Mouse (Mus musculus) adrenal gland, postnatal 14 days (tissue): ENCODE measurements around the gene Marveld2. TPM values are rescaled to one million over a fixed set of nuclear protein-coding genes. Genes with fewer than 3 reads are reported as not detected.

Experiments
- DNase-seq: peaks from one replicate; pipeline ENCODE4 v3.0.0; 2021; ENCODE audit warnings: mixed read lengths
- long read RNA-seq, 2 experiments: library from polyadenylated mRNA; stranded (forward); transcript quantifications; one replicate each; pipeline ENCODE4 v2.0.0; 2021
- total RNA-seq: library from RNA; stranded (reverse); gene quantifications from 2 replicates; pipeline ENCODE4 v1.2.3, GENCODE M21; 2021

Gene Marveld2
- total RNA-seq: 0.89 and 1.0 TPM in 2 replicates
- long read RNA-seq, experiment 1: 0 reads
- long read RNA-seq, experiment 2, partial matches to known transcripts: 0 of 1 reads
- long read RNA-seq, experiment 2, other reads (novel, unspliced or antisense): 1 of 1 reads

DNA sequence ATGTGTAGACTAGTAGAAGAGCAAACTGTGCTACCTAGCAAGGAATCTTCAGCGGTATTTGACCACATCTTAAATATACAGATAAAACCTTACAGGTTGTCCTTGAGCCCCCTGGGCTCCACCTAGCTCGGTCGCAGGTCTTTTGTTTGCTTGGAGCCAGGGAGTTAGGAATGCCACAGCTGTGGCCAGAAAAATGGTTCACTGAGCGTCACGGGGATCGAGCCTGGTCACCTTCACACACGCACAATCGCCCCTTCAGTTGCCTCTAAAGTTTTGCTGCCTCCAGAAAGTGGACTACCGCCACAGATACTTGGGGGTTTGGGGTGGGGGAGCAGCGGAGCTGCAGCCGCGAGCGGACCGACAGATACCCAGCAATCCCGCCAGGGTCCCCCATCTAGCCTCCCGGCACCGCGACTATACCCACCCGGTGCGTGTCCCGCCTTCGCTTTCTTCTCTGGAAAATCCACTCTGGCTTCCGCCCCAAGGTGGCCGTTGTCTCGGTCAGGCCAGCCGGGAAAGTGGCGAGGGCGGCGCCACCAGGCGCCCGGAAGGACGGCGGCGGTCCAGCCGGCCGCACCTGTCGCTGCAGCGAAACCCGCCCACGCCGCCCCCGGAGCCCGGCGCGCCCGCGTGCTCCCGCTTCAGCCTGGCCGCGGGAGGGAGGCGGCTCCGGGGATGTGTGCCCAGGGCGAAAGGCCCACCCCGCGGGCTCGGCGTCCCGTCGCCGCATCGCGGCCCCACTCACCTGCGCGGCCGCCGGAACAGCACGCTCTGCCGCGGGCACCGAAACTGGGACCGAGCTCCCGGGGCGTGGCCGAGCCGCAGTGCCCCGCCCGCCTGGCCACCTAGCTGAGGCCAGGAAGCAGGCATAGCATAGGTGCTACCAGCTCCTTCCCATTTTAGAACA is at the start of gene Marveld2:
Gene Marveld2, minus strand, starts transcription at position 791 of the 907 bp plus-strand sequence.
- DNase-seq: peak; percentile 63

DNA sequence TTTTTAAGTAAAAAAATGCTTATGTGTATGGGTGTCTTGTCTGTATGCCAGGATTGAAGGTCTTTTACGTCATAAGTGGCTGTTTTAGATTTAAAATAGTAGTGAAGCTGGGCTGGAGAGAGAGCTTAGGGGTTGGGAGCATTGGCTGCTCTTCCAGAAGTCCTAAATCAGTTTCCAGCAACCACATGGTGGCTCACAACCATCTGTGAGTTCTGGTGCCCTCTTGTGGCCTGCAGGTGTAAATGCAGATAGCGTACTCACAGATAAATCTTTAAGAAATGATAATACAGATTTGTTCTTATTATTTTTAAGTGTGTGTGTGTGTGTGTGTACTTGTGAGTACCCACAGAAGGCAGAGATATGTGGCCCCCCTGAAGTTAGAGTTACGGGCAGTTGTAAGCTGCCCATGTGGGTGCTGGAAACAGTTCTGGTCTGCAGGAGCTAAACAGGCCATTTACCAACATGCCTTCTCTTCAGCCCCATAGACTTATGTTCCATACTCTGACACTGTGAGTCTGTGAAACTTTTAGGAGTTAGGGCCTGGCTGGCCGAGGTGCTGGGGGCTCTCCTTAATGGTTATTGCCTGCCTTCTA is 43.2 kb upstream of the Marveld2 start:
- DNase-seq: peak; percentile 78

DNA sequence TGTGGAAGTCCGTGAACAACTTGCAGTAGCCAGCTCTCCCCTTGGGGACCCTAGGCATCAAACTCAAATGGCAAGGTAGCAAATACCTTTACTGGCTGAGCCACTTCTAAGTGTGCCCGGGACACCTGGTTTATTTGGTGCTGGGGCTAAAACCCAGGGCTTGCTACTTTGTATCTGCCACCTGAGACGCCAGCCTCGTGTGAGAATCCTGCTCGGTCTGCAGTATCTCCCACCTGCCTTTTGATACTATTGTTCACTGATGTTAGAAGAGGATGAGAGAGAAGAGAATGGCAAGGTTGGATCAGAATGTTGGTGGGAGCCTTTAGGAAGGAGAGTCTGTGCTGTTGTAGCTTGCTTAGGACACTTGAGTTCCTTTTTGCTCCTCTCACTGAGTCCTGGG is 41.3 kb upstream of the Marveld2 start:
- no peak for DNase-seq

DNA sequence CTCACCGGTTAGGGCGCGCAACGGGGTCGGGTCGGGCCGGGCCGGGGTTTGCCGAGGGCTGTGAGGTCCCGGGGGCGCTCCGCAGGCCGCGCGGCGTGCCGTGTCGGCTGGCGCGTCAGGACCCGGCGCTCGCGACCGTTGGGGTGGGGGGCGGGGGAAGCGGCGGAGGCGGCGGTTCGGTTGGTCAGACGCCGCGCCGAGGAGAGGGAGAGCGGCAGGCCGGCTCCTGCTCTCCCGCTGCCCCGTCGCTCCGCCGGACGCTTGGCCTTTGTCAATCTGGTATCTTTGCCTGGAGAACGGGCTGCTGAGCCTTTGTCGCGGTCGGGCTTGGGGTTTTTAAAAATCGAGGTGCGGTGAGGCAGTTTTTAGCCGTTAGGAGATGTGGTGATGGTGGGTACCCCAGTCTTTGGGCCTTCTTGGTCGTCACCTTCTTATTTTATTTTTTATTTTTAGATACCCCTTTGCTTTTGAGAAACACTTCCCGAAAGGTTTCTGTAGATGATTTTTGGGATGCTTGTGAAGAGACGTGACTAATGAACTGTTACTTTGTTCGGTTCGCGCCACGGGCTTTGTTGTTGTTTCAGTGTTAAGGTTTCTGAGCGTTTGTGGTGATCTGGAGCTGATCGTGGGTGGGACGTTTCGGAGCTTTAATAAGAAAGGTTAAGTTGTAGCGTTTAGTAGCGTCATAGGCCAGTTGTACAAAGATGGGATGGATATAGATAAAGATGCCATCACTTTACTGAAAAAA is 34.8 kb upstream of the Marveld2 start, which contains the start of gene Taf9:
Gene Taf9, plus strand, starts transcription at position 141 of the 748 bp plus-strand sequence.
- DNase-seq: no peak

DNA sequence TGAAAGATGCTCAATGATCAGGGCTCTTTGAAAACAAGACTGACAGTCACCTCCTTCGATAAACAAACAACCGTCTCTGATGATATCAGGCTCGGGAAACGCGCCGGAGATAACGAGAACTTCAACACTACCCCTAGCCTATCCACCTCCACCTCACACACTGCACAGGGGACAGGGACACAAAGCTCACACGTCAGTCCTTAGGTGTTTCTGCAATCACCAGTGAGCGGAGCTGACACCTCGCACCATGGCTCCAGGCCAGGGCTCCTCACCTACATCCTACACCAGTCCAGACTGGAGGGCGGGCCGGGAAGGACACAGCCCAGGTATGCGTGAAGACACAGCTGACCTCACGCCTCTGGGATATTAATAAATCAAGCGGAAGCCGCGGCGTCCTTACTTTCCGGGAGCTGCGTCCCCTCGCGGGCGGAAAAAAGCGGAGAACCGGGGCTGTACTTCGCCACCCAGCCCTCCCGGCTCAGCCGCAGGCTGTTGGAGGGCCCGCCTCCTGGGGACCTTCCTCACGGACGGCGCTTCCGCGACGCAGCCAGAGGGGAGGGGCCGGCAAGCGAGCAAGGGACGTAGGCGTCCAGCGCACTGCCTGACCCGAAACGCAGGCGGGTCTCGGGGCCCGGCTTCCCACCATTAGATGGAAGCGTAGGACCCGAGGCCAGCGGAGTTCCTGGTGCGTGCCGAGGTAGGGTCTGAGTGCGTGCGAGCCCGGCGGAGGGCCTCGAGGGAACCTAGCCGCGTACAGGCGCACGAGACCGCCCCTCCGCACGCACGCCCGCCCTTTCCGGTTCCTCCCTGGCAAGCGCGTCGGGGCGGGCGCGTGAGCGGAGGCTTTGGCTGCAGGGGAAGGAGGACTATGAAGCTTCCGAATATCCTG is 34.0 kb upstream of the Marveld2 start, which contains the start of the genes Ak6 and Rad17:
Gene Ak6, plus strand, starts transcription at position 430 of the 889 bp plus-strand sequence.
Gene Rad17, minus strand, starts transcription at position 502 of the 889 bp plus-strand sequence.
- peak; percentile 97 for DNase-seq

DNA sequence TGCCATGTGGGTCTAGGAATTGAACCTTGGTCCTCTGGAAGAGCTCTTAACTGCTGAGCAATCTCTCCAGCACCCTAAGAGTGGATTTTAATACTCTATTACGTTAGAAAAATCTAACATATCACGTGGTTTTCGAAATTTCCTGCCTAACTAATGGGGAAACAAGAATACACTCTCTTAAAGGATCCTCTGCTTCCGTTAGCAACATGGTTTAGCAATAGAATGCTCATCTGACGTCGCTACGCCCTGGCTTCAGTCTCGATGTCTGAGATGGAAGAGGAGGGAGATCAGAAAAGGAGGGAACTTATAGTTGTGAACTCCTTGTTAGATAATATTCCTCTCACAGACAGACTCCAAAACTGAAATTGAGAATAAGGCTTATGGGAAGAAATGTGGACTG is 31.5 kb upstream of the Marveld2 start:
- no peak for DNase-seq

DNA sequence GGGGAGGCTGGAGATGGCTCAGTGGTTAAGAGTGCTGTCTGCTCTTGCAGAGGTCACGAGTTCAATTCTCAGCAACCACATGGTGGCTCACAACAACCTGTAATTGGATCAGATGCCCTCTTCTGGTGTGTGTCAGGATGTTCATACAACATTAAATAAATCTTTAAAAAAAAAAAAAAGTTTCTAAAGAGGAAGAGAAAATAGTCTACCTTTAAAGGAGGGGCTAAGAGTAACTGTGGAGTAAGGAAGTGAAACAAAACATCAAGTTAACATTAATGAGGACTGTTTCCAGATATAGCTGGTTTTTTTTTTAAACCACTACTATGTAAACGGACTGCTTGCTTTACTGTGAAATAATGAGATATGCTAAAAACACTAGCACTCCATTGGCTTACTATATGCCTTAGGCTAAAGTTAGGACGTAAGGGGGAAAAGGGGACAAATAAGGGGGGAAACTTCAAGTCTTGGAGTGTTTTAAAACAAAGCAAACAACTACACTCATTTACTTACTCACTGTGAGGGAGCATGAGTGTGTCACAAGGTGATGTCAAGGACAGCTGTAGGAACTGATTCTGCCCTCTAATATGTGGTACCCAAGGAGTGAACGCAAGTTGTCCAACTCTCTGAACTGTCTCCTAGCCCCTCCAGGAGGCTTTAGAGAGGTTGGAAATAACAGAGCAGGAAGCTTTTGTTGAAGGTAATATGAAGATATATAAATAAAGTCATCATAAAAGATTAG is 25.9 kb upstream of the Marveld2 start:
- DNase-seq: no peak

DNA sequence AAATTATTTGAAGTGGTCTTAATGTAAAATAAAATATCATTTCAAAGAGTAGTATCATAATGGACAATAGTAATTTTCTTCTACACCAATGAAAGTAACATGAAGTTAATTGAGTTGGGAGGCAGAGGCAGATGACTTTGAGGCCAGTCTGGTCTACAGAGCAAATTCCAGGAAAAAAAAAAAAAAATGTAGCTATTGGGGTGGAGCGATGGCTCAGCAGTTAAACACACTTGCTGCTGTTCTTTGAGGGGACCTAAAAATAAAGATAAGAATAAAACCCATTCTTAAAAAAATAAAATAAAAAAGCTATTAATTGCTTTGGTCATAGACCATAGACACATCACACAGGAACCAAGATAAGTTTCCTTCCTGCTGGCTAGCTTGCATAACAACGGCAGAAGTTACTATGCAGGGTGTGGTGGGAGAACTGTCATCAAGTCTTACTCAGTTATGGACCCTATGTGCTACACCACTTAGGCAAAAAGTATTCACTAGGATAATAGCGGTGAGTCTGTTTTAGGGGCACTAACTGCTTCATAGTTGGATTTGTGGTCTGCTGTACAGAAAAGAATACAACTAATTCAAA is 17.4 kb upstream of the Marveld2 start:
- no peak for DNase-seq

DNA sequence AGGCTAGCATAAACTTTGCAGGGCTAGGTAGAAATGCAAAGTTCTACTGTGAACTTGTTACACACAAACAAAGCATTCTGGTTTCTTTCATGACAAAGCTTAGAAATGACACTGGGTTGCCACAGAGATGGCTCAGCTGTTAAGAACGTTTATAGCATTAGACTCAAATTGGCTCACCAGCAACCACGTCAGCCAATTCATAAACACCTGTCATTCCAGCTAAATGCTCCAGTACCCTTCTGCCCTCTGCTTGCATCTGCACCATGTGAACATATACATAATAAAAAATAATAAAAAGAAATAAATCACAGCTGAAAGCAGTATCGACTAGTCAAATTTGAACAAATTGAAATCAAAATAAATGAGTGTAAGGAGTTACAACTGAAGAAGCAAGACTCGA is 5.5 kb upstream of the Marveld2 start:
- no peak for DNase-seq

DNA sequence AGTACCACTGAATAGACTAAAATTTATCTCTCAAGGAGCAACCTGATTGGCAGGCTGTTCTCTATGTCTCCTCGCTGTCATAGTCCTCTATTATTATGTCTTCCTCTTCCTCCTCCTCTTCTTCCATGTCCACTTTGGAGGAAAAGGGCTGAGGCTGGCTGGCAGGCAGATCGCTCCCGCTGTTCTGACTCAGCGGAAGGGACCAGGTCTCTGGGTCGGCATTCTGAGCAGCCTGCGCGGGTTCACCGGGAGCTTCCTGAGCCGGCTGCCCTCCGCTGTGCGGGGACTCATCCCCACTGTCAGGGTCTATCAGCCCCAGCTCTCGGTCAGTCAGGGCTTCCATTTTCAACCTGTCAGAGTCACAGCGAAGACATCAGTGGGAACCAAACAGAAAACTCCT is 812 bp upstream of the Marveld2 start:
- DNase-seq: no peak

DNA sequence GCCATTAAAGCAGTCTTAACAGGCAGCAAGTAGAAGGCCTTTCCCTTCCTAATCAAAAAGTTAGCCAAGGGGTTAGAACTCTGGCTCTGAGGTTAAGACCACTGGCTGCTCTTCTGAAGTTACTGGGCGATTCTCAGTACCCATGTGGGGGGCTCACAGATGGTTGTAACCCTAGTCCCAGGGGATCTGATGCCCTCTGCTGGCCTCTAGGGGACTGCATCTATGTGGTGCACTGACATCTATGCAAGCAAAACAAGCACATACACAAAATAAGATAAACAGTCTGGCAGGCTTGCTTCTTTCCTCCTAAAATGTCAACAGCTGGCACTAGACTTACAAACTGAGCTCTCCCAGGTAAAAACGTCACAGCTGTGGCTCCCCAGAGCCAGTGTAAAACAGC is 3.9 kb downstream of the Marveld2 start:
- DNase-seq: no peak

DNA sequence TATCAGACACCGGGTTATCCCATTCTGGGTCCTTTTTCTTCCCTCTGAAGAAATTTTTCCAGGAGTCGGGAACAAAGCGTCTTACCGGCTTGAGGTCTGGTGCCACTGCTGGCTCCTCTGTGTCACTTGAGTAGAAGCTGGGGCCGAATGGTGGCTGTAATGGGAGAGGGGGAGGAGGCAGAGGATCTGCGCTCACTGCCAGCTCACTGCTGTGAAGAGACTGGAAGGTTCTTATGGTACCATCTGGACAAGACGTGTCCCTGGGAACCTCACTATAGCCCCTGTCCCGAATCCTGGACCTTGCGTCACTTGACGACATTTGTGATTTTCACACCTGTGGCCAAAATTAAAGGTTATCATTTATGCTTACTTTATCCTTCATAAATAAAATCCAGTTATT is 4.5 kb downstream of the Marveld2 start:
- no peak for DNase-seq

DNA sequence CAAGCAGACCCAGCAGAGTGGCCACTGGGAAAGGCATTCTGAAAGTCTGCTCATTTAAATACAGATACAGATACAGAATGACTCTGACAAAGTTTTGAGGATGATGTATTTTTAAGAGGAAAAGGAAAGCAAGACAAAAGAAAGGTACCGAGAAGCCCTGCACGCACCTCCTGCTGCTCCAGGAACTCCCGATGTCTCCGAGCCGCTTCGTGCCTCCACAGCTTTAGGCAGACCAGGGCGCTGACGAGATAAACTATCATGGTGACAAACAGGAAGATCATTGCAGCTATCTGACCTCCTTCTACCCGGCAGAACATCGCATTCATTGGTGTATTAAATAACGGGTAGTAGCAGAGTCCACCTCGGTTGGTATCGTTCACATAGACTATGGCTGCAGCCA is 5.5 kb downstream of the Marveld2 start:
- no peak for DNase-seq

DNA sequence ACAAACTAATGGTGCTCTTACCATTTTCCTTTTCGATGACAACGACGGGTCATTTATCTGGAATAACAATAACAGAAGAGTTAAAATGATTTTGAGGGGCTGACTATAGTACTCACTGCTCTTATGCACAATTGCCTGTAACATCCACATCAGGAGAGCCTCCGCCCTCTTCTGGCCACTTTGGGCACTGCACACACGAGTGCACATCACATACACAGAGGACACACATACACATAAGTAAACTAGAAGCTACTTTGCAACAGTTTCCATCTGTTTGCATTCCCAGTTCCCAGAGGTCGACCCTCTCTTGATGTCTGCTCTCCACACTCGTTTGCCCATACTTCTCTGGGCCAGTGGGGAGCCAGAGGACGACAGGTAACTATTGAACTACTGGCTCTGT is 9.0 kb downstream of the Marveld2 start:
- DNase-seq: no peak

DNA sequence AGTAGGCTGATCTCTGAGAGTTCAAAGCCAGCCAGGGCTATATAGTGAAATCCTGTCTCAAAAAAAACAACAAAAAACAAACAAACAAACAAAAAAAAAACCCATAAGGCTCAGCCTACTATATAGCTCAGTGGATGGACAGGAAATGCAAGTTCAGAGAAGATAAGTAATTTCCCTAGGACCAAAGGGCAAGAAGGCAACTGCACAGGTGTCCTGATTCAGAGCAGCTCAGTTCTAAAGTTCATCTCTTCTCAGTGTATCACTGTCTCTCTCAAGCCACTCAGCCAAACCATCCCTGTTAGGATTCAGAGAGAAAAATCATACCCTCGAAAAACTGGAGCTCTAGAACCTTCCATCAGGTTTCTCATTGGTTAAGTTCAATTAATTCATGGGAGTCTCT is 10.9 kb downstream of the Marveld2 start:
- no peak for DNase-seq

DNA sequence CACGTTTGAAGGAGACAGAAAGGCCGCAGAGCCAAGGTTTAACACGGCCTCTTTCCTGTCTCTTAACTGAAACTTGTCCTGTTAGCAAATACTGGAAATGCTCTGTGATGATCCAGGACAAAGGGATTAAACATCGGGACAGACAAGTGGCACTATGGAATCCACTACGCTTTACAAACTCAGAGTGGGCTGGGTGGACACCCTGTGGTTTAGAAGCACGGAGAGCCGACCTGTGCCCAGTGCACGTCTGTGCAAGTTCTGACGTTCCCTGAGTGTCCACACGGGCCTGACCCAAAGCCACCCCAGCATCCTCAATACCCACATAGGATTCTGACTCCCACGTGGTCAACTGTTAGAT is 13.1 kb downstream of the Marveld2 start:
- DNase-seq: no peak

DNA sequence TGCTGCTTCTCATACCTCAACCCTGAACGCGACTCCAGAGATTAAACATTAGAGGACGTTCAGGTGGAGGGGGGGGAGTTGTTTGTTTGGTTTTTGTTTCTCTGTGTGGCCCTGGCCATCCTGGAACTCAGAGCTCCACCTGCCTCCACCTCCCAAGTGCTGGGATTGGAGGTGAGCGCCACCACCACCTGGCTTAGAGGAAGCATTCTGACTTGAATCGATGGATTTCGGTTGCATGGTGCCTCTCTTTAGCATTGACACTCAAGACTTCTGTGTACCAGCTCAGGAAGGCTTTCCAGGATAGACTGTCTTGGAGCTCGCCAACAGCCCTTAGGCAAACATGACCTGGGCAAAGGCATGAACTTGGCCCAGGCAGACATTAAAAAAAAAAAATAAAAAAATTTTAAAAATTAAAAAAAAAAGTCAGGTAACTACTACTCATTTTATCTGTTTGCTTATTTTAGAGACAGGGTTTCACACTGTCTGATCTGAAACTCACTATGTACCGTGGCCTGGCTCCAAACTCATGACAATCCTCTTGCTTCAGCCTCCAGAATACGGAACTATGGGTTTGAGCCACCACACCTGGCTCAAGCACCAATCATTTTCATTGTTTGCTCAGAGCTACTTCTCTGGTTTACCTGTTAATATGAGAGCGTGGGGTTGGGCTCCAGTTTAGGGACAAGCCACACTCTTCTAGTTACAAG is 13.6 kb downstream of the Marveld2 start:
- no peak for DNase-seq

DNA sequence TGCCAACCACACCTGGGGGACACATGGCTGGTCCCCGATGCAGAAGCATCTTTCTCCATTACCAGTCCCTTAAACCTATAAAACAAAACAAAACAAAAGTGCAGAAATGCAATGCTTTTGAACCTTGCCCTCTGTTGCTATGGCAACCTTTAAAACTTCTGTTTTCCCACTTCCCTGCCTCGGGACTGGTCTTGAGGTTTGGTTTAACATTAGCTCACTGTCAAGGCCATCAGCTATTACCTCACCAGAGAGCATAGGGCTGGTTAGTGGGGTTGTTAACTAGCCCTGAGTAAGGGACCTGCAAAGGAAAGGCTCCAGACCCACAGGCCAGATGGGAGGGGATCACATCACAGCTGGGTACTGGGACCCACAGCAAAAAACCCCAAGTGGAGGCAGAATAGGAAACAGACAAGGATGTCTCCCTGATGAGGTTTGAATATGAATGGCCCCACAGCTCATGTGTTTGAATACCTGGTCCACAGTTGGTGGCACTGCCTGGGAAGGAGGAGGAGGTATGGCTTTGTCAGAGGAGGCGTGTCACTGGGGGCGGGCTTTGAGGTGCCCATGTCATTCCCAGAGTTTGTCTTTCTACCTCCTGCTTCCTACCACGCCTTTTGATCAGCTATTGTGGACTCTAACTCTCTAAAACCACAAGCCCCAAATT is 14.4 kb downstream of the Marveld2 start:
- no peak for DNase-seq

DNA sequence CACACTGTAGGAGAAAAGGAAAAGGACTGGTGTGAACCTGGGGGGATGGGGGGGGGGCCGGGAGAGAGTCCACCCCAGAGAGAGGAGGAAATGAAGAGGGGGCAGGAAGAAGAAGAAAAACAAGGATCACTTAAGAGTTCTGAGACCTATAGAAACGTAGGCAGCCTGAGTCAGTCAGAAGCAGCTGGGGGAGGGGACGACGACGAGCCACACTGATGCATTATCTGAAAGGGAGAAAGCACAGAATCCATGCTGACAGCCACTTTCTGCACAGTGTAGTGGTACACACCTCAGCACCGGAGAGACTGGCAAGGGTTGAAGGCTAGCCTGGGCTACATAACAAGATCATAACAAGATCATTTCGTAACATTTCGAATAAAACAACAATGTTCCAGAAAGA is 15.7 kb downstream of the Marveld2 start:
- DNase-seq: no peak
